Mouse (Mus musculus) NIH3T3 (cell line): Measurements from ENCODE around the gene Uba6.

ENCODE experiments used
- DNase-seq: peaks from one replicate; pipeline ENCODE4 v3.0.0-alpha.2; 2012; ENCODE audit warnings: low read depth

The Uba6 gene

GRCm38 (mm10) chr5:86172449-86173161, at the start of gene Uba6:
TSS of gene Uba6 (minus strand) at chr5:86172803.
- DNase-seq: peak; percentile 99

- DNase-seq: no peak
These were observed 25.2 kb upstream of the Uba6 start, which contains the start of gene Gnrhr for GRCm38 (mm10) chr5:86197801-86198200. TSS of gene Gnrhr (minus strand) at chr5:86197901.

- peak; percentile 76 for DNase-seq
These were observed 18.8 kb upstream of the Uba6 start for GRCm38 (mm10) chr5:86191356-86191755.

- DNase-seq: peak; percentile 77
These were observed 18.2 kb upstream of the Uba6 start for GRCm38 (mm10) chr5:86190770-86191169.

- DNase-seq: no peak
These were observed 17.7 kb upstream of the Uba6 start for GRCm38 (mm10) chr5:86190290-86190689.

- DNase-seq: no peak
These were observed 14.8 kb upstream of the Uba6 start for GRCm38 (mm10) chr5:86187441-86187840.

- no peak for DNase-seq
These were observed 1.2 kb upstream of the Uba6 start for GRCm38 (mm10) chr5:86173778-86174177.

GRCm38 (mm10) chr5:86172088-86172448, 535 bp downstream of the Uba6 start:
- no peak for DNase-seq

GRCm38 (mm10) chr5:86129828-86130227, 42.8 kb downstream of the Uba6 start:
- no peak for DNase-seq

GRCm38 (mm10) chr5:86128749-86129148, 43.9 kb downstream of the Uba6 start:
- DNase-seq: no peak

- DNase-seq: peak; percentile 28
These were observed 54.0 kb downstream of the Uba6 start for GRCm38 (mm10) chr5:86118457-86119094.

GRCm38 (mm10) chr5:86113997-86114396, 58.6 kb downstream of the Uba6 start:
- no peak for DNase-seq

GRCm38 (mm10) chr5:86113037-86113436, 59.6 kb downstream of the Uba6 start:
- DNase-seq: no peak

- DNase-seq: no peak
These were observed 61.5 kb downstream of the Uba6 start for GRCm38 (mm10) chr5:86111074-86111473.

GRCm38 (mm10) chr5:86106610-86107009, 66.0 kb downstream of the Uba6 start:
- no peak for DNase-seq

GRCm38 (mm10) chr5:86102176-86102575, 70.4 kb downstream of the Uba6 start:
- DNase-seq: no peak

GRCm38 (mm10) chr5:86100621-86101020, 72.0 kb downstream of the Uba6 start:
- no peak for DNase-seq

GRCm38 (mm10) chr5:86098988-86099387, 73.6 kb downstream of the Uba6 start:
- DNase-seq: no peak

GRCm38 (mm10) chr5:86094754-86095153, 77.8 kb downstream of the Uba6 start:
- DNase-seq: no peak

GRCm38 (mm10) chr5:86086751-86087150, 85.9 kb downstream of the Uba6 start:
- DNase-seq: no peak

GRCm38 (mm10) chr5:86084979-86085378, 87.6 kb downstream of the Uba6 start:
- DNase-seq: no peak

GRCm38 (mm10) chr5:86083987-86084386, 88.6 kb downstream of the Uba6 start:
- DNase-seq: no peak

GRCm38 (mm10) chr5:86078720-86079334, 93.8 kb downstream of the Uba6 start:
- peak; percentile 9 for DNase-seq
